Mouse (Mus musculus): ENCODE data around the gene Gm21964.

Gm21964 gene

GRCm38 (mm10) chr8:110100907-110101306 lies at the start of gene Gm21964:
Gm21964 (plus strand) TSS chr8:110101207.
- no peak for DNase-seq

GRCm38 (mm10) chr8:110051208-110051607 lies 49.8 kb upstream of the Gm21964 start:
- no peak for DNase-seq

- DNase-seq: no peak
Measured at GRCm38 (mm10) chr8:110058207-110058606, 42.8 kb upstream of the Gm21964 start.

GRCm38 (mm10) chr8:110064161-110064560 lies 36.8 kb upstream of the Gm21964 start:
- DNase-seq: no peak

- no peak for DNase-seq
Measured at GRCm38 (mm10) chr8:110064606-110065365, 36.2 kb upstream of the Gm21964 start.

- no peak for DNase-seq
Measured at GRCm38 (mm10) chr8:110065676-110066075, 35.3 kb upstream of the Gm21964 start.

- no peak for DNase-seq
Measured at GRCm38 (mm10) chr8:110069706-110070105, 31.3 kb upstream of the Gm21964 start.

GRCm38 (mm10) chr8:110071600-110071999 lies 29.4 kb upstream of the Gm21964 start:
- peak; percentile 43 for DNase-seq

- DNase-seq: no peak
Measured at GRCm38 (mm10) chr8:110074496-110074895, 26.5 kb upstream of the Gm21964 start.

GRCm38 (mm10) chr8:110079282-110080221 lies 21.5 kb upstream of the Gm21964 start, which contains the start of gene Zfp612:
Zfp612 (plus strand) TSS chr8:110079746.
- peak; percentile 77 for DNase-seq

GRCm38 (mm10) chr8:110082416-110083105 lies 18.4 kb upstream of the Gm21964 start:
- DNase-seq: no peak

GRCm38 (mm10) chr8:110091869-110092268 lies 9.1 kb upstream of the Gm21964 start:
- DNase-seq: no peak

GRCm38 (mm10) chr8:110101676-110102075 lies 669 bp downstream of the Gm21964 start:
- no peak for DNase-seq

GRCm38 (mm10) chr8:110102653-110103052 lies 1.6 kb downstream of the Gm21964 start, which contains the start of gene Gm17720:
Gm17720 (minus strand) TSS chr8:110102753.
- no peak for DNase-seq

GRCm38 (mm10) chr8:110119715-110120114 lies 18.7 kb downstream of the Gm21964 start:
- peak; percentile 19 for DNase-seq

- DNase-seq: peak; percentile 70
Measured at GRCm38 (mm10) chr8:110130537-110130936, 29.5 kb downstream of the Gm21964 start.

- DNase-seq: no peak
Measured at GRCm38 (mm10) chr8:110134236-110134635, 33.2 kb downstream of the Gm21964 start.

GRCm38 (mm10) chr8:110135515-110135914 lies 34.5 kb downstream of the Gm21964 start:
- DNase-seq: no peak

GRCm38 (mm10) chr8:110140156-110140555 lies 39.1 kb downstream of the Gm21964 start:
- no peak for DNase-seq

- DNase-seq: no peak
Measured at GRCm38 (mm10) chr8:110140770-110141169, 39.8 kb downstream of the Gm21964 start.

GRCm38 (mm10) chr8:110145538-110145937 lies 44.5 kb downstream of the Gm21964 start:
- peak; percentile 36 for DNase-seq

GRCm38 (mm10) chr8:110152951-110153350 lies 51.9 kb downstream of the Gm21964 start:
- DNase-seq: no peak
